Comparison of ENCODE assay signal across 10 mouse cellular contexts in genomic region chr6:92728514-92728913, GRCm38 (mm10). TPM values are rescaled to one million over a fixed set of nuclear protein-coding genes. Genes with fewer than 3 reads are reported as not detected.
DNase-seq lines count a peak whose midpoint lies in the region; ATAC-seq lines count a peak whose summit lies in the region.
"Had no signal": no experiment of that assay in that cellular context is flagged by ENCODE, and none has a peak within 500 bp of the region (broad histone marks: within the 10 kb centered on the region; RNA-seq: fewer than 3 reads in every experiment).

No protein-coding gene starts in this region.

- 47% methylated on average over 7 of the region's 7 CpGs for WGBS in hindbrain, embryonic 10.5 days
- 42% methylated on average over 7 of the region's 7 CpGs for WGBS in hindbrain, embryonic 11.5 days
- 30% methylated on average over 7 of the region's 7 CpGs for WGBS in forebrain, embryonic 16.5 days
- 41% methylated on average over 7 of the region's 7 CpGs for WGBS in midbrain, embryonic 12.5 days

- H3K27me3 ChIP-seq in hindbrain, embryonic 10.5 days (ENCODE audit: insufficient read depth, poor library complexity, severe bottlenecking) = no peaks in the 10 kb centered on the region
- H3K27me3 ChIP-seq in hindbrain, embryonic 11.5 days (ENCODE audit: control insufficient read depth, insufficient read depth, low read length) = no peaks in the 10 kb centered on the region
- no peaks in the 10 kb centered on the region for H3K27me3 ChIP-seq in forebrain, embryonic 16.5 days (replicated peaks; ENCODE audit: control insufficient read depth, insufficient read depth, low read length)
- H3K27me3 ChIP-seq in midbrain, embryonic 12.5 days = no peaks in the 10 kb centered on the region
- H3K27me3 ChIP-seq: liver, embryonic 13.5 days had no signal

- H3K36me3 ChIP-seq in hindbrain, embryonic 10.5 days = no peaks in the 10 kb centered on the region
- H3K36me3 ChIP-seq in hindbrain, embryonic 11.5 days (ENCODE audit: control insufficient read depth, insufficient read depth, low read length) = no peaks in the 10 kb centered on the region
- H3K36me3 ChIP-seq in forebrain, embryonic 16.5 days (ENCODE audit: control insufficient read depth, insufficient read depth) = no peaks in the 10 kb centered on the region
- H3K36me3 ChIP-seq in midbrain, embryonic 12.5 days = no peaks in the 10 kb centered on the region
- H3K36me3 ChIP-seq: liver, embryonic 13.5 days had no signal

- H3K4me2 ChIP-seq in hindbrain, embryonic 11.5 days (replicated peaks; ENCODE audit: low read depth, low read length) = no peak overlapping the region
- H3K4me2 ChIP-seq in forebrain, embryonic 16.5 days (ENCODE audit: low read length) = peak overlapping the region; percentile 13; the same call in 1 of the 2 replicates
- H3K4me2 ChIP-seq in midbrain, embryonic 12.5 days (replicated peaks) = 0 out of 2 replicates have a peak overlapping the region, but pooled peaks have one; percentile 9
- H3K4me2 ChIP-seq: liver, embryonic 13.5 days had no signal

- ATAC-seq in hindbrain, embryonic 11.5 days (ENCODE audit: low FRiP score) = no peak
- ATAC-seq in forebrain, embryonic 16.5 days = peak; percentile 34; the same call in 1 of the 2 replicates
- ATAC-seq in midbrain, embryonic 12.5 days (ENCODE audit: low FRiP score, low read depth) = no peak
- ATAC-seq: inflammation-experienced regulatory T-cells, adult 6 months had no signal

- H3K9me3 ChIP-seq in hindbrain, embryonic 10.5 days = no peaks in the 10 kb centered on the region; the same call in 1 of the 2 replicates
- H3K9me3 ChIP-seq in hindbrain, embryonic 11.5 days (ENCODE audit: control insufficient read depth, low read length) = no peaks in the 10 kb centered on the region
- H3K9me3 ChIP-seq in forebrain, embryonic 16.5 days (ENCODE audit: control insufficient read depth, low read length) = peaks cover 3% of the 10 kb centered on the region; the same call in 1 of the 2 replicates
- H3K9me3 ChIP-seq in midbrain, embryonic 12.5 days = no peaks in the 10 kb centered on the region
- H3K9me3 ChIP-seq: liver, embryonic 13.5 days had no signal

- DNase-seq in hindbrain, embryonic 10.5 days (ENCODE audit: low spot score) = no peak
- no peak for DNase-seq in hindbrain, embryonic 11.5 days (ENCODE audit: low spot score)
- peak; percentile 80 for DNase-seq in brain, adult 2 months (ENCODE audit: low read depth, low spot score)
- no peak for DNase-seq in ovary, postnatal 36 days (ENCODE audit: low spot score)
- DNase-seq in embryo, embryonic 10.5 days (ENCODE audit: low spot score) = no peak
- DNase-seq in retina, postnatal 1 day = no peak

- H3K27ac ChIP-seq in hindbrain, embryonic 10.5 days = peak overlapping the region; percentile 79
- H3K27ac ChIP-seq in hindbrain, embryonic 11.5 days (ENCODE audit: low read depth, low read length) = no peak overlapping the region
- peak overlapping the region; percentile 45 for H3K27ac ChIP-seq in forebrain, embryonic 16.5 days (ENCODE audit: low read length)
- H3K27ac ChIP-seq in midbrain, embryonic 12.5 days (replicated peaks) = 0 out of 2 replicates have a peak overlapping the region, but pooled peaks have one; percentile 22
- H3K27ac ChIP-seq: liver, embryonic 13.5 days had no signal

- peaks cover 32% of the 10 kb centered on the region for H3K4me1 ChIP-seq in hindbrain, embryonic 10.5 days (replicated peaks)
- H3K4me1 ChIP-seq in hindbrain, embryonic 11.5 days (replicated peaks; ENCODE audit: control insufficient read depth, insufficient read depth, low read length) = no peaks in the 10 kb centered on the region
- peaks cover 17% of the 10 kb centered on the region for H3K4me1 ChIP-seq in forebrain, embryonic 16.5 days (replicated peaks; ENCODE audit: control insufficient read depth, insufficient read depth, low read length)
- peaks cover 20% of the 10 kb centered on the region for H3K4me1 ChIP-seq in midbrain, embryonic 12.5 days
- H3K4me1 ChIP-seq: liver, embryonic 13.5 days had no signal

- H3K9ac ChIP-seq in hindbrain, embryonic 11.5 days (ENCODE audit: low read depth, low read length) = no peak overlapping the region
- no peak overlapping the region for H3K9ac ChIP-seq in forebrain, embryonic 16.5 days (replicated peaks; ENCODE audit: low read depth, low read length)
- no peak overlapping the region for H3K9ac ChIP-seq in midbrain, embryonic 12.5 days (replicated peaks)
- H3K9ac ChIP-seq: liver, embryonic 13.5 days had no signal

- H3K4me3 ChIP-seq in hindbrain, embryonic 10.5 days = no peak overlapping the region
- no peak overlapping the region for H3K4me3 ChIP-seq in hindbrain, embryonic 11.5 days (ENCODE audit: low read depth, low read length)
- no peak overlapping the region for H3K4me3 ChIP-seq in forebrain, embryonic 16.5 days (replicated peaks; ENCODE audit: low read length)
- no peak overlapping the region for H3K4me3 ChIP-seq in midbrain, embryonic 12.5 days
- H3K4me3 ChIP-seq: liver, embryonic 13.5 days had no signal

RNA-seq across cellular contexts. Expression of gene Prickle2, which starts 22.6 kb away (rescaled TPM):
- polyA plus RNA-seq in hindbrain, embryonic 10.5 days (2016; fragmentation: Nextera tagmentation; extraction: Ambion mirVana) = 4.9 and 8.4 TPM in 2 replicates
- 9.6 and 10.0 TPM in 2 replicates for polyA plus RNA-seq in hindbrain, embryonic 11.5 days (2014; fragmentation: Nextera tagmentation; extraction: Ambion mirVana)
- 9.0 and 11.9 TPM in 2 replicates for polyA plus RNA-seq in forebrain, embryonic 16.5 days (2015; fragmentation: Nextera tagmentation; extraction: Ambion mirVana)
- polyA plus RNA-seq in midbrain, embryonic 12.5 days (2016; fragmentation: Nextera tagmentation; extraction: Ambion mirVana) = 12.1 and 12.7 TPM in 2 replicates
- polyA plus RNA-seq: inflammation-experienced regulatory T-cells, adult 6 months had no signal
